Mouse (Mus musculus) MEL (cell line): ENCODE data around the gene Fam169b.

Source experiments
- BHLHE40 ChIP-seq: IDR thresholded peaks from 2 replicates; pipeline ENCODE4 v1.6.1; 2012; ENCODE audit warnings: low read depth, mild to moderate bottlenecking, inconsistent platforms, low read length, improper control_type of control experiment, borderline replicate concordance
- CHD1 ChIP-seq: IDR thresholded peaks from 2 replicates; pipeline ENCODE4 v1.6.1; 2012; ENCODE audit warnings: low read depth, mild to moderate bottlenecking, inconsistent platforms, low read length, improper control_type of control experiment
- CTCF ChIP-seq, 3 experiments: IDR thresholded peaks in 2 of 3; conservative IDR thresholded peaks in 1 of 3; 2 replicates each; pipeline ENCODE4 v1.5.1; 2011 to 2012; ENCODE audit warnings: low read length in 3 of 3, low read depth in 2 of 3, mild to moderate bottlenecking in 2 of 3, improper control_type of control experiment in 1 of 3, inconsistent platforms in 1 of 3, mixed read lengths in 1 of 3, moderate library complexity in 1 of 3; ENCODE audit not compliant: control insufficient read depth in 1 of 3, insufficient read depth in 1 of 3, poor library complexity in 1 of 3, severe bottlenecking in 1 of 3
- ETS1 ChIP-seq: IDR thresholded peaks from 2 replicates; pipeline ENCODE4 v1.6.1; 2012; ENCODE audit warnings: low read depth, mild to moderate bottlenecking, inconsistent platforms, low read length, improper control_type of control experiment, moderate library complexity
- POLR2A ChIP-seq, 2 experiments: IDR thresholded peaks; 2 replicates each; pipeline ENCODE4 v1.6.1; 2011 to 2012; ENCODE audit warnings: low read length in 2 of 2, mild to moderate bottlenecking in 2 of 2, control low read depth in 1 of 2, improper control_type of control experiment in 1 of 2, low read depth in 1 of 2, moderate library complexity in 1 of 2; ENCODE audit not compliant: control insufficient read depth in 1 of 2, insufficient read depth in 1 of 2, poor library complexity in 1 of 2
- TBP ChIP-seq: IDR thresholded peaks from 2 replicates; pipeline ENCODE4 v1.8.0; 2011; ENCODE audit warnings: low read depth, low read length, improper control_type of control experiment
- USF1 ChIP-seq: IDR thresholded peaks from 2 replicates; pipeline ENCODE4 v1.6.1; 2014; ENCODE audit warnings: low read depth, mild to moderate bottlenecking, inconsistent platforms, low read length, improper control_type of control experiment, moderate library complexity
- ZKSCAN1 ChIP-seq: IDR thresholded peaks from 2 replicates; pipeline ENCODE4 v1.6.1; 2012; ENCODE audit warnings: low read depth, mild to moderate bottlenecking, inconsistent platforms, low read length, improper control_type of control experiment, moderate library complexity

GRCm38 (mm10) chr7:68258326-68259150 lies 15.1 kb upstream of the Fam169b start:
- no peak for TF ChIP-seq CHD1
- TF ChIP-seq ZKSCAN1: no peak
- TF ChIP-seq POLR2A (IDR thresholded peaks at IDR 0.05; ENCODE audit: control insufficient read depth in 1 of 2, insufficient read depth in 1 of 2, low read depth in 1 of 2, low read length in 2 of 2, poor library complexity in 1 of 2): no peak
- TF ChIP-seq CTCF (IDR thresholded peaks at IDR 0.05 in 2 of 3, conservative IDR thresholded peaks at IDR 0.05 in 1 of 3; ENCODE audit: control insufficient read depth in 1 of 3, insufficient read depth in 1 of 3, low read depth in 2 of 3, low read length in 3 of 3, poor library complexity in 1 of 3, severe bottlenecking in 1 of 3): no peak
- no peak for TF ChIP-seq TBP
- no peak for TF ChIP-seq USF1
- TF ChIP-seq BHLHE40: no peak
- TF ChIP-seq ETS1: no peak
